Comparison of ENCODE assay signal across 26 mouse cellular contexts in genomic region chr12:37306956-37307466, GRCm38 (mm10).
DNase-seq lines count a peak whose midpoint lies in the region; ATAC-seq lines count a peak whose summit lies in the region.
"Had no signal": no experiment of that assay in that cellular context is flagged by ENCODE, and none has a peak within 500 bp of the region (broad histone marks: within the 10 kb centered on the region; RNA-seq: fewer than 3 reads in every experiment).

No protein-coding gene starts in this region.

- DNase-seq in embryo, embryonic 10 days (ENCODE audit: low spot score) = peak; percentile 11
- no peak for DNase-seq in embryo, embryonic 9.5 days (ENCODE audit: extremely low spot score)
- no peak for DNase-seq in kidney, adult 18-20 months
- DNase-seq in Muller cell, postnatal 12 days (ENCODE audit: inconsistent ontology term) = peak; percentile 77
- peak; percentile 58 for DNase-seq in forelimb bud, embryonic 11.5 days (ENCODE audit: low read depth, low spot score)
- no peak for DNase-seq in thymus, postnatal 4 days
- DNase-seq: adrenal gland, postnatal 10 days; adrenal gland, postnatal 36 days; cerebellum, adult 18-20 months; cerebellum, adult 9-10 months; cerebellum, postnatal 14 days; gastrocnemius, postnatal 10 days; gastrocnemius, postnatal 36 days; heart, adult 2 months; heart, postnatal 14 days; heart, postnatal 4 days had no signal

- H3K4me1 ChIP-seq in kidney, embryonic 16.5 days (ENCODE audit: insufficient read depth, low read length) = 0 out of 2 replicates have a peak, but pooled peaks cover 4% of the 10 kb centered on the region
- no peaks in the 10 kb centered on the region for H3K4me1 ChIP-seq in forebrain, embryonic 13.5 days
- H3K4me1 ChIP-seq: embryonic facial prominence, embryonic 12.5 days; embryonic facial prominence, embryonic 15.5 days; forebrain, embryonic 15.5 days; heart, embryonic 10.5 days; heart, embryonic 13.5 days had no signal

- 9% methylated on average over 1 of the region's 1 CpGs for WGBS in kidney, embryonic 16.5 days
- 82% methylated on average over 1 of the region's 1 CpGs for WGBS in forebrain, embryonic 13.5 days

- H3K4me2 ChIP-seq in kidney, embryonic 16.5 days (replicated peaks; ENCODE audit: low read depth, low read length) = no peak overlapping the region
- H3K4me2 ChIP-seq in forebrain, embryonic 13.5 days = no peak overlapping the region
- H3K4me2 ChIP-seq: embryonic facial prominence, embryonic 12.5 days; embryonic facial prominence, embryonic 15.5 days; forebrain, embryonic 15.5 days; heart, embryonic 13.5 days; hindbrain, embryonic 14.5 days had no signal

- no peaks in the 10 kb centered on the region for H3K27me3 ChIP-seq in kidney, embryonic 16.5 days (ENCODE audit: insufficient read depth, low read length)
- H3K27me3 ChIP-seq in forebrain, embryonic 13.5 days = no peaks in the 10 kb centered on the region
- H3K27me3 ChIP-seq: embryonic facial prominence, embryonic 12.5 days; embryonic facial prominence, embryonic 15.5 days; forebrain, embryonic 15.5 days; heart, embryonic 13.5 days had no signal

- peak; percentile 54; the same call in 1 of the 2 replicates for ATAC-seq in kidney, embryonic 16.5 days (ENCODE audit: low FRiP score, low TSS enrichment)
- ATAC-seq in forebrain, embryonic 13.5 days = no peak
- ATAC-seq: forebrain, embryonic 15.5 days; hindbrain, postnatal 0 days; Patski had no signal

- H3K9ac ChIP-seq in kidney, embryonic 16.5 days (replicated peaks; ENCODE audit: low read length) = no peak overlapping the region
- no peak overlapping the region for H3K9ac ChIP-seq in forebrain, embryonic 13.5 days
- H3K9ac ChIP-seq: embryonic facial prominence, embryonic 12.5 days; embryonic facial prominence, embryonic 15.5 days; forebrain, embryonic 15.5 days; heart, embryonic 13.5 days; hindbrain, embryonic 14.5 days had no signal

- no peak overlapping the region for H3K27ac ChIP-seq in kidney, embryonic 16.5 days (ENCODE audit: low read length)
- no peak overlapping the region for H3K27ac ChIP-seq in forebrain, embryonic 13.5 days
- H3K27ac ChIP-seq: embryonic facial prominence, embryonic 12.5 days; embryonic facial prominence, embryonic 15.5 days; forebrain, embryonic 15.5 days; heart, adult 2 months; heart, embryonic 10.5 days; heart, embryonic 13.5 days; hindbrain, embryonic 14.5 days; hindbrain, postnatal 0 days had no signal

- no peak overlapping the region for H3K4me3 ChIP-seq in kidney, embryonic 16.5 days (ENCODE audit: low read length)
- no peak overlapping the region for H3K4me3 ChIP-seq in forebrain, embryonic 13.5 days
- H3K4me3 ChIP-seq: embryonic facial prominence, embryonic 12.5 days; embryonic facial prominence, embryonic 15.5 days; forebrain, embryonic 15.5 days; heart, adult 2 months; heart, embryonic 10.5 days; heart, embryonic 13.5 days had no signal

- no peaks in the 10 kb centered on the region for H3K36me3 ChIP-seq in kidney, embryonic 16.5 days (ENCODE audit: insufficient read depth, low read length)
- H3K36me3 ChIP-seq in forebrain, embryonic 13.5 days (ENCODE audit: poor library complexity, severe bottlenecking) = no peaks in the 10 kb centered on the region
- H3K36me3 ChIP-seq: embryonic facial prominence, embryonic 12.5 days; embryonic facial prominence, embryonic 15.5 days; forebrain, embryonic 15.5 days; heart, embryonic 10.5 days; heart, embryonic 13.5 days had no signal

- H3K9me3 ChIP-seq in kidney, embryonic 16.5 days (ENCODE audit: low read length) = no peaks in the 10 kb centered on the region
- H3K9me3 ChIP-seq in forebrain, embryonic 13.5 days (replicated peaks) = no peaks in the 10 kb centered on the region
- H3K9me3 ChIP-seq: embryonic facial prominence, embryonic 12.5 days; embryonic facial prominence, embryonic 15.5 days; forebrain, embryonic 15.5 days; heart, embryonic 10.5 days; heart, embryonic 13.5 days had no signal

Comparison
In these comparisons a context has a peak if more than half of its experiments do, and no peak if none do; other contexts are left out.
1. DNase-seq: peak in embryo, embryonic 10 days (single experiment), Muller cell, postnatal 12 days (single experiment) and forelimb bud, embryonic 11.5 days (single experiment); none in embryo, embryonic 9.5 days (single experiment), kidney, adult 18-20 months (single experiment) and thymus, postnatal 4 days (single experiment).